Mouse (Mus musculus) thymus, postnatal 36 days (tissue): ENCODE results near the gene Slc5a8.

ENCODE experiments used
- DNase-seq, 2 experiments: peaks; one replicate each; pipeline ENCODE4 v3.0.0; 2022; ENCODE audit warnings: mixed read lengths in 2 of 2

The Slc5a8 gene

DNA sequence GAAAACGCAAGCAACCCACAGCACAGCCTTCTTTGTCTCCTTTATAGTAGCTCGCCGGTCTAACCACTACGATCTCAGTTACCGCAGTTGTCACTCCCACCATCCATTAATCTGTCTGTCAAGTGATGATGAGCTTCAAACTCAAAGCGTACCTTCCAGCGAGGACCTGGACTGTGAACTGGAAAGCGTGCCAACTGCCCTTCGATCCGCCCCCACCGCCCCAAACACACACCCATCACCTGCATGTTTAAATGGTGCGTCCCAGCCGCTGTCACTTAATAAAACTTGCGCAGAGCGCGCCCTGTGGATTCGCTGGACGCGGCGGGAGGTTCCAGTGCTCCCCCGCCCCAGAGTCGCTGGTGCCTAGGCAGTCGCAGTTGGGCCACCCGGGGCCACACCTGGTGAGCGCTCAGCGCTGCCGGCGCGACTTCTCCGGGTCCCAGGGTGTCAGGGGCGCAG lies at the start of gene Slc5a8:
Slc5a8 (plus strand) TSS at position 361 of the 459 bp plus-strand sequence.
- DNase-seq: no peak

- DNase-seq: no peak
These were observed 36.8 kb upstream of the Slc5a8 start for GRCm38 (mm10) chr10:88848876-88849476.

GRCm38 (mm10) chr10:88849976-88850375 lies 35.8 kb upstream of the Slc5a8 start:
- no peak for DNase-seq

- DNase-seq: no peak
These were observed 32.5 kb upstream of the Slc5a8 start for GRCm38 (mm10) chr10:88853326-88853725.

GRCm38 (mm10) chr10:88860911-88861310 lies 24.9 kb upstream of the Slc5a8 start:
- no peak for DNase-seq

- DNase-seq: no peak
These were observed 24.4 kb upstream of the Slc5a8 start for GRCm38 (mm10) chr10:88861416-88861815.

- no peak for DNase-seq
These were observed 23.5 kb upstream of the Slc5a8 start for GRCm38 (mm10) chr10:88862293-88862692.

GRCm38 (mm10) chr10:88866017-88866416 lies 19.8 kb upstream of the Slc5a8 start:
- no peak for DNase-seq

DNA sequence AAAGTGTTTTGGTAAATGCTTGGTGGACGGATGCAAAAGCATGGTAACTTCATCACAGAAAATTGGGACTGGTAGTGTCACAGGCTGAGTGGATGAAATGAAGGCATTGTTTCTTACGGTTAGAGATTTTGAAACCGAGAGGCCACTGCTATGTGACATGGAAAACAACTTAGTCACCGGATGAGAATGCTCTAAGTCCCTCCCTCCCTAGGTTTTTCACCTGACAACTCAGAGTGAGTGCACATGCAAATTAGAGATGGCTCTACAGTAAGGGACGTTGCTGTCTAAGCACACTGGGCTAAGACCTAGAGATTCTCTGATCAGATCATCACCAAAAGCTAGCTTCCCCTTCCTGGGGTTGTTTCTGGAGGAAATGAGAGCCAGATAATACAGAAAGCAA lies 10.9 kb upstream of the Slc5a8 start:
- DNase-seq: no peak

GRCm38 (mm10) chr10:88877421-88877820 lies 8.4 kb upstream of the Slc5a8 start:
- DNase-seq: no peak

- no peak for DNase-seq
These were observed 2.1 kb upstream of the Slc5a8 start for GRCm38 (mm10) chr10:88883721-88884120.

- DNase-seq: no peak
These were observed 956 bp upstream of the Slc5a8 start for GRCm38 (mm10) chr10:88884836-88885235.

- DNase-seq: no peak
These were observed 322 bp downstream of the Slc5a8 start for GRCm38 (mm10) chr10:88886114-88886513.

DNA sequence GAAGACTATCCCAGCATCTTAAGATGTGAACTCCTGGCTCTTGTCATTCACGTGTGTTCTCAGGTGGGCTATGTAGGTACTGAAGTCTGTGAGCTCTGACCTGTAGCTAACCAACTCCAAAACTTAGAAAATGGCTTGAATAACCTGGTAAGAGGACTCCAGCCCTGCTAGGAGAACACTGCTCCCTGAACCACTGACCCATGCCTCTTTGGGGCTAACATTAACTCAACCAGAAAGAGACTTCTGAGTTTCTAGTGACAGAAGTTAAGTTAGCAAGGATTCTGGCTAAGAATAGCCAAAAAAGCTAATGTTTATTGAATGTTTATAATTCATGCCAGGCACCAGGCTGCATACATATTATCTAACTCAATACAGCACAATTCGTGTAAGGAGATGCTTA lies 2.6 kb downstream of the Slc5a8 start:
- no peak for DNase-seq

DNA sequence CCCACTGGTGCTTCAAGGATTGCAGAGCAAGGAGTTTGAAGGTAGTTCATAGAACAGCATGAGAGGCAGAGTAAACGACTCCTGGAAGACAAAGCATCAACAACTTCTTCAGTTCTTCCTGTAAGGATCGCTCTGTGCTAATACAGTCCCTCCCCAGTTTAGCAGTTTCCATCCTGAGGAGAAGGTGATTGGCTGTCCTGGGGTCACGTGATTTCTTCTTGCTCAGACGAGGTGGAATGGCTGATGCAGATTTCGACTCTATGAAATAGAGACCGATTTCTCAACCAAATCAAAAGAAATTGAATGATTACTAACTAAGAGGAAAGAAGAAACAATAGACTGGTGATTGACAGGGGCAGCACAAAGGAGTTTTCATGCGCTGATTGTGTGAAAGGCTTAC lies 5.6 kb downstream of the Slc5a8 start:
- no peak for DNase-seq

DNA sequence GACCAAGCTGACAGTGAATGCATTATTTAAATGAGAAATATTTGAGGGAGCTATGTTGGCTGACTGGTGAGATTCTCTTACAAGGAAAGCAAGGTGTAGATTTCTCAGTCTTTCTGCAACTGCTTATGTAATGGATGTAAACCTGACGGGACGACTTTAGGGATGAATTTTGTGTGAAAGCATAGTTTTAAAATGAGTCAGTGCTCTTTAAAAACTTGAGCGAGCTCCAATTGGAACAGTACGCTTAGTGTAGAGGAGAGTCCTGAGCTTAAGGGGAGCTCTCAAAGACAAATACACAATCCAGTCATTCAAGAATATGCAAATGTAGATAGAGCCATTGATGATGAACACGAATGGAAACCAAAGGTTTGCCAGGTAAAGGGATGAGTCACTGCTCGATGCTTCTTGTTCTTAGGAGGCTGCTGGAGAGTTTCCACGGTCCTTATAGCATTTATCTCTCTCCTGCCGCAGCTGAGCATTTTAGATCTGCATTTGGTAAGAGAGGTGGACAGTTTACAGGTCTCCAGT lies 6.8 kb downstream of the Slc5a8 start:
- DNase-seq: no peak

GRCm38 (mm10) chr10:88897032-88897431 lies 11.2 kb downstream of the Slc5a8 start:
- no peak for DNase-seq

DNA sequence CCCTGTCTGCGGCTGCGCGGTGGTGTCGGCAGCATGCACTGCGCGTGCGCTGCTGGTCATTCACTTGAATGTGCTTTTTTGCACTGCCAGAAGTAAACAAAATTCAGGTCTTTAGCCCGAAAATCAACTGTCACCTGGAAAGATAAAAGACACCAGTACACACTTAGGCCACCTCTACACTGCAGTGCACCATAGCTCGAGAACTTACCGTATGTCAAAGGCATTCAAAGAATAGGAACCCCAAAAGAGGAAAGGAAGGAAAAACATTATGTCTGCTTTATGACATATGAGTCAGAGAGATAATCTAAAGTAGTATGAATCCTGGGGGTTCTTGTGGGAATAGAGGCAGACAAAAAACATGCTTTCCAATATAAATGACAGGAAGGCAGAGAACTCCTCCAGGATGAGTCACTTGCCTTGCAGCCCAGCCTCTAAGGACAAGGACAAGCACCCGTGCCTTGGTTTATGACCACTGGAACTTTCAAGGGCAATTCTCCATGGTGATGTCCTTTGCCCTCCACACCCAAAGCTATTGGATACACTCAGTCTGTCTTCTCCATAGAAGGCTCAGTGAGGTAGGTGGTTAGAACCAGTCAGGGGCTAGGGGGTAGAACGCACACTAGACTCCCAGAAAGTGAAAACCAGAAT lies 64.0 kb downstream of the Slc5a8 start:
- no peak for DNase-seq

DNA sequence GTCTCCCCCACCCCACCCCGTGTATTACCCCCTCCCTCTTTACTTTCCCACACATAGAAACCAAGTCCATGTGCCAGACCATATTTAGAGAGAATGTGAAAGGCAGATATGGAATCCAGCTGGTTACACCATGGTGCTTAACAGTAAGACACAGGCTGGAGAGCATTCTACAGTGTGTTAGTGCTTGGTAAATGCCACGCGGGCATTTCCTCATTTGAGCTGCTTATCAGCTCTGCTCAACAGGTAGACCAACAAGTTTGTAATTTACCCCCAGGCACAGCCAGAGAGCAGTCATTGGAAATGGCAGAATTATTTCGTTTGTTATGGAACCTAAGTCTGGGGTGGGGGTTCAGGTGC lies 64.5 kb downstream of the Slc5a8 start:
- no peak for DNase-seq

DNA sequence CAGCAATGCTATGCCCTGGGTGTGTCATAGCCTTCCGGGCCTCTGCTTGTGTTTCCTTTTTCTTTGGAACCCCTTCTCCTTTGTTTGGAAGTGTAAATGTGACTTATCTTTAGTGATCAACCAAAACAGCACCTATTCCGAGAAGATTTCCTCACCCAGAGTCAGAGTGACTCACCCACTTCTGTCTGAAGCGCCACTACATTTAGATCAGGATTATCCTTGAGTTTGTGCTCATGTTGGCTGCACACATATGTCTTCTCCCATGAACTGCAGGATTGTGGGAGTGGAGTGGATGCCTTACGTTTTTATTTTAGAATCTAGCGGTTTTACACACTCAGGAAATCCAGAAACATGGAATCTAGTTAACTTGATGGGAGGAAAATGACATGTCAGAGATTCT lies 75.0 kb downstream of the Slc5a8 start:
- no peak for DNase-seq

GRCm38 (mm10) chr10:88968586-88968985 lies 82.8 kb downstream of the Slc5a8 start:
- DNase-seq: no peak

- DNase-seq: no peak
These were observed 85.3 kb downstream of the Slc5a8 start for GRCm38 (mm10) chr10:88970951-88971725.

DNA sequence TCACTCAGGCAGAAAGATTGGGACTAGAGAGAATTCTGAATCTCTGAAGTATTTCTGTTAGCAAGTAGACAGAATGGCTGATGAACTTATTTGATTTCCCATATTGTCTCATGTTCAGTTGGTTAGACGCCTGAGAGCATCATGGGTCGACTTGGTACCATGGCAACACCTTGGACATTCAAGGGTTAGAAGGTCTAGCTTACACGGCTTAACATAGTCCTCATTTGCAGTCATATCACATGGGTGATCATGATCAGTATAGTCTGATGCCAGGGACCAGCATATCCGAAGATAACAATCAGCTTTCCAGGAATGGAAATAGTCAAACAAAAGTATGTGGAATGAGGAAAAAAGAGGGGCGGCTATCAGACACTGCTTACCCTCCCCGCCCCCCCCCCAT lies 93.1 kb downstream of the Slc5a8 start:
- no peak for DNase-seq
